ENCODE assay signal across 8 mouse cellular contexts in genomic region chr11:76399587-76400330, GRCm38 (mm10). TPM values are rescaled to one million over a fixed set of nuclear protein-coding genes. Genes with fewer than 3 reads are reported as not detected.
DNase-seq lines count a peak whose midpoint lies in the region; ATAC-seq and TF ChIP-seq lines count a peak whose summit lies in the region.

No protein-coding gene starts in this region.

- H3K4me3 ChIP-seq in lung, postnatal 0 days (ENCODE audit: low read depth, low read length): peak overlapping the region; percentile 78; the same call in 1 of the 2 replicates
- peak overlapping the region; percentile 87 for H3K4me3 ChIP-seq in stomach, embryonic 15.5 days (replicated peaks)

- peak; percentile 73 for TF ChIP-seq CTCF in lung, postnatal 0 days (IDR thresholded peaks at IDR 0.05)

- no peak overlapping the region for H3K27ac ChIP-seq in lung, postnatal 0 days (ENCODE audit: low read length)
- H3K27ac ChIP-seq in stomach, embryonic 15.5 days: peak overlapping the region; percentile 90

- no peaks in the 10 kb centered on the region for H3K9me3 ChIP-seq in lung, postnatal 0 days (ENCODE audit: low read length)
- H3K9me3 ChIP-seq in stomach, embryonic 15.5 days: no peaks in the 10 kb centered on the region

- 4% methylated on average over 11 of the region's 11 CpGs for WGBS in lung, postnatal 0 days
- 5% methylated on average over 11 of the region's 11 CpGs for WGBS in stomach, embryonic 15.5 days

- peak overlapping the region; percentile 96 for H3K4me2 ChIP-seq in lung, postnatal 0 days (replicated peaks; ENCODE audit: low read depth, low read length)
- H3K4me2 ChIP-seq in stomach, embryonic 15.5 days: peak overlapping the region; percentile 83

- peak; percentile 24; the same call in 1 of the 2 replicates for ATAC-seq in common myeloid progenitor, adult 5-6 weeks (replicated peaks; ENCODE audit: low read depth, poor library complexity, severe bottlenecking)
- peak; percentile 32 for ATAC-seq in lung, postnatal 0 days
- 0 out of 2 replicates have a peak, but pooled peaks have one; percentile 15 for ATAC-seq in stomach, embryonic 15.5 days (ENCODE audit: insufficient read depth, low FRiP score, low read depth)

- no peak overlapping the region for H3K9ac ChIP-seq in lung, postnatal 0 days (replicated peaks; ENCODE audit: low read depth)
- H3K9ac ChIP-seq in stomach, embryonic 15.5 days: no peak overlapping the region

- DNase-seq in 416B (ENCODE audit: low read depth) (peak; percentile 90), MN1 (ENCODE audit: low spot score) (peak; percentile 71)
- peak; percentile 65 for DNase-seq in heart, adult 8-10 months (ENCODE audit: low spot score)
- DNase-seq in kidney, adult 8-10 months: peak; percentile 31 to 58
- DNase-seq in lung, postnatal 0 days (ENCODE audit: low spot score): peak; percentile 89
- DNase-seq in left cerebral cortex, adult 18-20 months (ENCODE audit: low spot score in 2 of 2): no peak

- H3K36me3 ChIP-seq in lung, postnatal 0 days (ENCODE audit: insufficient read depth, low read length): no peaks in the 10 kb centered on the region
- H3K36me3 ChIP-seq in stomach, embryonic 15.5 days: no peaks in the 10 kb centered on the region

- H3K27me3 ChIP-seq in lung, postnatal 0 days (replicated peaks; ENCODE audit: insufficient read depth, low read length): no peaks in the 10 kb centered on the region
- no peaks in the 10 kb centered on the region for H3K27me3 ChIP-seq in stomach, embryonic 15.5 days (replicated peaks)

- H3K4me1 ChIP-seq in lung, postnatal 0 days (ENCODE audit: insufficient read depth, low read depth, low read length): no peaks in the 10 kb centered on the region
- peaks cover 4% of the 10 kb centered on the region; the same call in 1 of the 2 replicates for H3K4me1 ChIP-seq in stomach, embryonic 15.5 days

- peak; percentile 27; the same call in 1 of the 2 replicates for TF ChIP-seq EP300 in lung, postnatal 0 days (IDR thresholded peaks at IDR 0.05)

RNA-seq across cellular contexts. Expression of gene Nxn, which starts 0.8 kb away (rescaled TPM):
- total RNA-seq in common myeloid progenitor, adult 5-6 weeks (2017): 10.2 and 12.7 TPM in 2 replicates
- total RNA-seq in heart, adult 8-10 months (2022): 10 to 100 TPM in 3 of 4 experiments, 1 to 10 TPM in 1; 9.8 to 13.0 (median 11.0) TPM
- polyA plus RNA-seq in lung, postnatal 0 days (2015; fragmentation: Nextera tagmentation; extraction: Ambion mirVana): 11.7 and 11.9 TPM in 2 replicates
- 35.1 and 37.9 TPM in 2 replicates for polyA plus RNA-seq in stomach, embryonic 15.5 days (2015; fragmentation: Nextera tagmentation; extraction: Ambion mirVana)
- 10 to 100 TPM in 1 of 2 experiments, 1 to 10 TPM in 1; 8.7 to 11.9 TPM for total RNA-seq in left cerebral cortex, adult 18-20 months (2021)

RNA-seq across cellular contexts. Expression of gene Timm22, which starts 7.0 kb away (rescaled TPM):
- 11.1 and 17.0 TPM in 2 replicates for total RNA-seq in common myeloid progenitor, adult 5-6 weeks (2017)
- total RNA-seq in heart, adult 8-10 months (2022): 10 to 100 TPM; 32.9 to 54.5 (median 39.9) TPM
- polyA plus RNA-seq in lung, postnatal 0 days (2015; fragmentation: Nextera tagmentation; extraction: Ambion mirVana): 64.4 and 81.7 TPM in 2 replicates
- polyA plus RNA-seq in stomach, embryonic 15.5 days (2015; fragmentation: Nextera tagmentation; extraction: Ambion mirVana): 92.5 and 96.5 TPM in 2 replicates
- 10 to 100 TPM; 38.0 to 38.2 TPM for total RNA-seq in left cerebral cortex, adult 18-20 months (2021)

Comparison
In these comparisons a context has a peak if more than half of its experiments do, and no peak if none do; other contexts are left out.
1. DNase-seq: peak in 416B (single experiment), MN1 (single experiment), heart, adult 8-10 months (single experiment), kidney, adult 8-10 months (2 of 2) and lung, postnatal 0 days (single experiment); none in left cerebral cortex, adult 18-20 months (0 of 2).
2. Peak in every context shown above with its lines, with median percentiles within 50 percentile points of each other: ATAC-seq.